Mouse (Mus musculus) megakaryocyte, adult 5-6 weeks (primary cell): Measurements from ENCODE around the gene Ppm1n. TPM values are rescaled to one million over a fixed set of nuclear protein-coding genes. Genes with fewer than 3 reads are reported as not detected.

Experiments used
- ATAC-seq: 2 replicates; pipeline ENCODE4 v1.8.0; 2016; ENCODE audit warnings: mild to moderate bottlenecking, inconsistent platforms; ENCODE audit not compliant: poor library complexity, severe bottlenecking
- total RNA-seq, 2 experiments: library from RNA; stranded (forward) in 1 of 2; stranded (reverse) in 1 of 2; fragments of 153-499, 151-499 nt in 1 of 2; fragments of 221-1000, 200-1000 nt in 1 of 2; gene quantifications; 2 replicates each; pipeline versions ENCODE4 v1.2.3 to v1.2.4; 2015 to 2017

Gene Ppm1n
- total RNA-seq, 2 experiments from 2014 or later = not detected

- ATAC-seq = peak; percentile 79
These were observed 28.8 kb upstream of the Ppm1n start for GRCm38 (mm10) chr7:19308454-19309277.

- ATAC-seq = peak; percentile 23
These were observed 28.0 kb upstream of the Ppm1n start for GRCm38 (mm10) chr7:19307739-19308453.

- ATAC-seq = no peak
These were observed 27.2 kb upstream of the Ppm1n start for GRCm38 (mm10) chr7:19306819-19307738.

GRCm38 (mm10) chr7:19305796-19306765 is 26.2 kb upstream of the Ppm1n start:
- no peak for ATAC-seq

- no peak for ATAC-seq
These were observed 25.5 kb upstream of the Ppm1n start for GRCm38 (mm10) chr7:19305413-19305735.

GRCm38 (mm10) chr7:19304501-19305412 is 24.9 kb upstream of the Ppm1n start:
- ATAC-seq = no peak

- peak; percentile 36 for ATAC-seq
These were observed 23.9 kb upstream of the Ppm1n start for GRCm38 (mm10) chr7:19303770-19304169.

- ATAC-seq = no peak
These were observed 23.1 kb upstream of the Ppm1n start for GRCm38 (mm10) chr7:19303046-19303305.

- ATAC-seq = no peak
These were observed 22.6 kb upstream of the Ppm1n start for GRCm38 (mm10) chr7:19302264-19303045.

GRCm38 (mm10) chr7:19301461-19302263 is 21.8 kb upstream of the Ppm1n start:
- ATAC-seq = no peak

GRCm38 (mm10) chr7:19300501-19301421 is 20.9 kb upstream of the Ppm1n start:
- ATAC-seq = peak; percentile 69

GRCm38 (mm10) chr7:19299194-19299593 is 19.3 kb upstream of the Ppm1n start:
- no peak for ATAC-seq

GRCm38 (mm10) chr7:19297794-19298193 is 17.9 kb upstream of the Ppm1n start:
- ATAC-seq = no peak

- ATAC-seq = no peak
These were observed 17.2 kb upstream of the Ppm1n start for GRCm38 (mm10) chr7:19297034-19297433.

- peak; percentile 97 for ATAC-seq
These were observed 15.8 kb upstream of the Ppm1n start for GRCm38 (mm10) chr7:19295503-19296185.
